Mouse (Mus musculus) stomach, embryonic 16.5 days (tissue): ENCODE measurements around the gene Abraxas2. TPM values are rescaled to one million over a fixed set of nuclear protein-coding genes. Genes with fewer than 3 reads are reported as not detected.

Experiments
- ATAC-seq: fragments of 200-750 bp; cut with Nextera tagmentation; 2 replicates; pipeline ENCODE4 v1.8.0; 2017; ENCODE audit warnings: moderate number of reproducible peaks, moderate TSS enrichment; ENCODE audit not compliant: insufficient read depth, low FRiP score
- H3K27ac ChIP-seq: fragments of 300-500 bp; sonication (generic); 2 replicates; pipeline ENCODE4 v1.5.1; 2014; ENCODE audit warnings: low read length
- H3K27me3 ChIP-seq: fragments of 300-500 bp; sonication (generic); 2 replicates; pipeline ENCODE4 v1.6.1; 2014; ENCODE audit warnings: low read length, control low read depth, mixed read lengths; ENCODE audit not compliant: control insufficient read depth, insufficient read depth
- H3K36me3 ChIP-seq: fragments of 300-500 bp; sonication (generic); 2 replicates; pipeline ENCODE4 v1.6.1; 2014; ENCODE audit warnings: low read length; ENCODE audit not compliant: control insufficient read depth, insufficient read depth
- H3K4me1 ChIP-seq: fragments of 300-500 bp; sonication (generic); 2 replicates; pipeline ENCODE4 v1.6.1; 2014; ENCODE audit warnings: low read length, control low read depth, mixed read lengths; ENCODE audit not compliant: control insufficient read depth, insufficient read depth
- H3K4me2 ChIP-seq: fragments of 300-500 bp; sonication (generic); 2 replicates; pipeline ENCODE4 v1.6.1; 2014; ENCODE audit warnings: low read depth, low read length, mixed read lengths
- H3K4me3 ChIP-seq: fragments of 300-500 bp; sonication (generic); replicated peaks from 2 replicates; pipeline ENCODE4 v1.5.1; 2014; ENCODE audit warnings: mild to moderate bottlenecking, low read length
- H3K9ac ChIP-seq: fragments of 300-500 bp; sonication (generic); 2 replicates; pipeline ENCODE4 v1.6.1; 2014; ENCODE audit warnings: low read length
- H3K9me3 ChIP-seq: fragments of 300-500 bp; sonication (generic); replicated peaks from 2 replicates; pipeline ENCODE4 v1.6.1; 2016; ENCODE audit warnings: low read length, control low read depth; ENCODE audit not compliant: control insufficient read depth
- WGBS: fragments of 180-500 bp; shearing (Covaris S2); extraction: QIAGEN DNeasy Blood & Tissue Kit; methylation state at CpG from one replicate; pipeline ENCODE4 v1.1.7; 2014; 5-methylcytosine and 5-hydroxymethylcytosine counted together
- polyA plus RNA-seq: library from polyadenylated mRNA; unstranded; fragments of >200 nt; fragmentation: Nextera tagmentation; extraction: Ambion mirVana; gene quantifications from 2 replicates; pipeline ENCODE4 v1.2.1, GENCODE M21; 2015

Gene Abraxas2
- polyA plus RNA-seq: 31.0 and 31.5 TPM in 2 replicates

DNA sequence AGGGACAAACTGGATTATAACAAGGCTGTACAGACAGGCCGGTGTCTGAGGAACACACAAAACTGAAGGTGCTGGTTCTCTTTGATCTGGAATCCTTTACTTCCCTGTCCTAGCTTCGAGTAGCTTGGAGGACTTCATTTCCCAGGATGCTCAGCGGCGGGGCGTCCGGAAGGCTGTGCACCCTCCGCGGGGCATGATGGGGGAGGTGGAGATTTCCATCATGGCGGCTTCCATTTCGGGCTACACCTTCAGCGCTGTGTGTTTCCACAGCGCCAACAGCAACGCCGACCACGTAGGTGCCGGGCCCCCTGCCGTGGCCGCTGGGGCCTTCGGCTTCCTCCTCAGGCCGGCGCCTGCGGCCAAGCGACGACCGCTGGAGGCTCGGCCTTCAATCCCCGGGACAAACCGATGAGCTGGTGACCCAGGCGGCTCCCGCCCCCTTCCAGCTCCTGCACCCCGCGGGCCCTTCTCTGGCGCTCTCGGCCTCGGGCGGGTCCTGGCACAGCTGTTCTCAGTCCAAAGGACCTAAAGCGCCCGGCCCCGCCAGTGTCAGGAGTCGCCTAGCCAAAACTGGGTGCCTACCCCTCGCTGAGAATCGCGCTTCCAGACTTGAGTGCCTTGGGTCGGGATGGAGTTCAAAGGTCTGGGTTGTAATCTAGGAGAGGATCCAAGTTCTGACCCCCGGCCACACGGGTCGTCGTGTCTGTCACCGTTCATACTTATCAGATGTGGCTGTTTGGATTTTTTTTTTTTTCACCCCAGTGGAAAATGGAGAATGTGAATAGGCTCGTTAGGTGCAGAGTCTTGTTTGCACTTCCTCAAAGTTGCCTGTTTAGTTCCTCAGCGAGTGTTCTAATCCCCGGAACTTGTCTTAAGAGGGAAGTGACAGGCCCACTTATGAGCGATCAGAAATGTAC lies at the start of gene Abraxas2:
TSS of gene Abraxas2 (plus strand) at position 184 of the 917 bp plus-strand sequence.
- Histone ChIP-seq H3K9ac (peak within 1 kb of the TSS; percentile 91), H3K27ac (peak within 1 kb of the TSS; percentile 81), H3K4me1 (0 out of 2 replicates have a peak, but pooled peaks cover 4% of the 10 kb centered on the region), H3K4me2 (peak within 1 kb of the TSS; percentile 66), H3K27me3 (no peaks in the 10 kb centered on the region), H3K36me3 (0 out of 2 replicates have a peak, but pooled peaks cover 7% of the 10 kb centered on the region), H3K9me3 (no peaks in the 10 kb centered on the region), H3K4me3 (peak within 1 kb of the TSS; percentile 85)
- WGBS: 1% methylated on average over 53 of the region's 53 CpGs
- peak; percentile 95 for ATAC-seq

GRCm38 (mm10) chr7:132809721-132810120 lies 49.3 kb upstream of the Abraxas2 start:
- Histone ChIP-seq H3K4me2 (peak overlapping the region; percentile 36; the same call in 1 of the 2 replicates), H3K36me3 (no peaks in the 10 kb centered on the region), H3K27me3 (no peaks in the 10 kb centered on the region), H3K27ac (peak overlapping the region; percentile 91), H3K4me1 (peaks cover 60% of the 10 kb centered on the region), H3K9me3 (no peaks in the 10 kb centered on the region), H3K4me3 (no peak overlapping the region), H3K9ac (0 out of 2 replicates have a peak overlapping the region, but pooled peaks have one; percentile 16)
- no peak for ATAC-seq
- WGBS: 31% methylated on average over 6 of the region's 6 CpGs

GRCm38 (mm10) chr7:132810368-132810767 lies 48.7 kb upstream of the Abraxas2 start:
- no peaks in the 10 kb centered on the region for H3K36me3 ChIP-seq
- no peaks in the 10 kb centered on the region for H3K9me3 ChIP-seq
- peak overlapping the region; percentile 91 for H3K27ac ChIP-seq
- H3K4me1 ChIP-seq: peaks cover 64% of the 10 kb centered on the region
- H3K9ac ChIP-seq: no peak overlapping the region
- H3K4me2 ChIP-seq: peak overlapping the region; percentile 17; the same call in 1 of the 2 replicates
- 20% methylated on average over 6 of the region's 6 CpGs for WGBS
- no peak for ATAC-seq
- no peaks in the 10 kb centered on the region for H3K27me3 ChIP-seq
- H3K4me3 ChIP-seq: no peak overlapping the region

DNA sequence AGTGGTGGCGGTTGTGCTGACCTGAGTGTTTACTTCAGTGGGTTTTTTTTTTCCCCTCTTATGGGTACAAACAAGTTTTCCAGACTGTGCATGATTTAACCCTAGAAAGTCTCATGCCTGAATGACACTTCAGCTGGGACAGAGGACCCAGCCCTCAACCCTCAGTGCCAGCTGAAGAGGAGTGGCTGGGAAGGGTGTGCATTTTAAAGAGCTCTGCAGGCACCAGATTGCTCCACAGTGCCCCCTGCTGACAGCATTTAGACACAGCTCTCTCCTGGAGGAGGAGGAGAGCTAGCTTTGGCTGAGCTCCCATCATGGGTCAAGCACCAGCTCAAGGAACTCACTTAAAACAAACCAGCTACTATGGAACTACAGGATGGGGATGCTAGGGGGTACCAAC lies 48.1 kb upstream of the Abraxas2 start:
- Histone ChIP-seq H3K9ac (no peak overlapping the region), H3K9me3 (no peaks in the 10 kb centered on the region), H3K4me2 (0 out of 2 replicates have a peak overlapping the region, but pooled peaks have one; percentile 77), H3K27ac (no peak overlapping the region), H3K4me3 (no peak overlapping the region), H3K27me3 (no peaks in the 10 kb centered on the region), H3K36me3 (no peaks in the 10 kb centered on the region), H3K4me1 (peaks cover 61% of the 10 kb centered on the region)
- WGBS: 74% methylated on average over 1 of the region's 1 CpGs
- ATAC-seq: 0 out of 2 replicates have a peak, but pooled peaks have one; percentile 22

- WGBS: 22% methylated on average over 23 of the region's 23 CpGs
- Histone ChIP-seq H3K4me1 (peaks cover 53% of the 10 kb centered on the region), H3K27me3 (no peaks in the 10 kb centered on the region)
These were observed 47.1 kb upstream of the Abraxas2 start for GRCm38 (mm10) chr7:132811716-132812618.

DNA sequence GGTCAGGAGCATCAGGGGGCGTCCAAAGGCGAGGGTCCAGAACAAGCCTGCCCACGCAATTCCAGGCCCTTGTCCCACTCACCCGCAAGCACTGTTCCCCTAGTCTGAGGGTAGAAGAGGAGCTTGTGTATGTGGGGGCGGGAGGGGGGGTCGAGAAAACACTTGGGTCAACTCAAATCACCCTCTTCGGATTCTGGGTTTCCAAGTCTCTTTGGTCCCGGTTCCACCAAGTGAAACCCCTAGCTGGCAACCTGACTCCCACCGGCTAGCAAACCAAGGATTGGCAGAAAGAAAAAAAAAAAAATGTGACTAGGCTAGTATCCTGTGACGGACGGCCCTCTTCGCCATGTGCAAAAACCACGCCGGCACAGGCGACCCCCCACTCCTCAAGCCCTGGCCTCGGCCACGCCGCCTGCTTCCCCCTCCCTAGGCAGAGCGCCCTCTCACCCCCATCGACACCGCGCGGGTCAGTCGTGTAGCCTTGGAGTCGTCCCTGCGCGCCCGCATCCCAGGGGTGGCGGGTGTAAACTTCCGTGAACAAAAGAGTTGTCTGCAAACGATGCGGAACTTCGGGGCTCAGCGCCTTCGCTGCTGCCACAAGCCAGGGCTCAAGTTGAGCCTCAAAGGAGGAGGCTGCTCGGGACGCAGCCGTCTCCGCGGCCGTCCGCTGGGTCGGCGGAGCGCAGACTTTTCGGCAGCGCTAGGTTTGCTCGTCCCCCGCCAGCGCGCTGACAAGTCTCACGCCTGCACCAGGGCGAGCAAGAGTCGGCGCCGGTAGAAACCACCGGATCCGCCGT lies 46.2 kb upstream of the Abraxas2 start:
- peak; percentile 27; the same call in 1 of the 2 replicates for ATAC-seq
- H3K4me1 ChIP-seq: peaks cover 45% of the 10 kb centered on the region
- peak overlapping the region; percentile 92 for H3K27ac ChIP-seq
- H3K4me3 ChIP-seq: peak overlapping the region; percentile 78
- H3K4me2 ChIP-seq: peak overlapping the region; percentile 77
- no peaks in the 10 kb centered on the region for H3K36me3 ChIP-seq
- no peaks in the 10 kb centered on the region for H3K27me3 ChIP-seq
- no peaks in the 10 kb centered on the region for H3K9me3 ChIP-seq
- under 1% methylated on average over 59 of the region's 59 CpGs for WGBS
- H3K9ac ChIP-seq: peak overlapping the region; percentile 88

More at GRCm38 (mm10) chr7:132811716-132812618, 47.1 kb upstream of the Abraxas2 start:
- no peak for ATAC-seq
- H3K36me3 ChIP-seq: no peaks in the 10 kb centered on the region
- H3K9ac ChIP-seq: peak overlapping the region; percentile 88
- peak overlapping the region; percentile 77 for H3K4me2 ChIP-seq
- peak overlapping the region; percentile 92; the same call in 1 of the 2 replicates for H3K27ac ChIP-seq
- no peaks in the 10 kb centered on the region for H3K9me3 ChIP-seq
- H3K4me3 ChIP-seq: peak overlapping the region; percentile 78

DNA sequence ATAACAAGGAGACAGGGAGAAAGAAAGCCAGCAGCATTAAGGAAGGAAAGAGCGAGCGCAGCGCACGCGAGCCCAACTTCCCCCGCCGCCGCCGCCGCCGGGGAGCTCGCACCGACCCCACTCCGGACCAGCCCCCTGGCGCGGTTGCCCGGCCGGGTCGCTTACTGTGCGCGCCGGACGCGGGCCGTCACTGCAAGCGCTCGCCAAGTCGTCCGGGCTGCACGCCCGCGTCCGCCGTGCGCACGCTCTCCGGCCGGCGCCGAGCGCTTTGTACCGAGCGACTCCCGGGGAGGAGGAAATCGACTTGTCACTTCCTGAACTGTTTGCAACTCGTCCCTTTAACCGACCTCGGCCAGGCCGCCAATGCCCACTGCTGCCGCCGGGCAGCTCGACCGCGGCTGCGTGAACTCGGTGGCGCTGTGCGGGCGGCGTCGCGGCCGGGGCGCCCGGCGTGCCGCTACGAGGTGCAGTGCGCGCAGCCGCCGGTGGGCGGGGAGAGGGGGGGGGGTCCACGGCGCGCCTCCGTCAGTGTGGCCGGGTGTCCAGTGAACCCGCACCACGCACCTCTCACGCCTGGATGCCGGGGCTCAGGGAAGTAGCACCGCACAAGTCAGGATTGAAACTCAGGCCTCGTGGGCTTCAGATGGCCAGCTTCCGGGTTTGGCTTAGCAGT lies 45.5 kb upstream of the Abraxas2 start, which contains the start of gene Fam53b:
TSS of gene Fam53b (minus strand) at position 471 of the 673 bp plus-strand sequence.
- ATAC-seq: peak; percentile 67
- Histone ChIP-seq H3K27me3 (no peaks in the 10 kb centered on the region), H3K9me3 (no peaks in the 10 kb centered on the region), H3K4me2 (peak within 1 kb of the TSS; percentile 77), H3K4me1 (peaks cover 37% of the 10 kb centered on the region), H3K9ac (peak within 1 kb of the TSS; percentile 88), H3K27ac (peak within 1 kb of the TSS; percentile 92), H3K4me3 (peak within 1 kb of the TSS; percentile 78), H3K36me3 (no peaks in the 10 kb centered on the region)
- under 1% methylated on average over 83 of the region's 85 CpGs for WGBS

GRCm38 (mm10) chr7:132814089-132814450 lies 45.0 kb upstream of the Abraxas2 start:
- peak overlapping the region; percentile 88 for H3K9ac ChIP-seq
- H3K36me3 ChIP-seq: no peaks in the 10 kb centered on the region
- peak overlapping the region; percentile 78 for H3K4me3 ChIP-seq
- no peaks in the 10 kb centered on the region for H3K27me3 ChIP-seq
- H3K4me2 ChIP-seq: peak overlapping the region; percentile 77
- ATAC-seq: no peak
- peaks cover 32% of the 10 kb centered on the region for H3K4me1 ChIP-seq
- WGBS: under 1% methylated on average over 7 of the region's 7 CpGs
- peak overlapping the region; percentile 92 for H3K27ac ChIP-seq
- H3K9me3 ChIP-seq: no peaks in the 10 kb centered on the region
